Mouse (Mus musculus) thymus, postnatal 10 days (tissue): ENCODE data around the gene Htra2.

Source experiments
- DNase-seq, 2 experiments: peaks; one replicate each; pipeline ENCODE4 v3.0.0; 2021; ENCODE audit warnings: low spot score in 2 of 2

The Htra2 gene

GRCm38 (mm10) chr6:83004872-83005271 is 50.2 kb downstream of the Htra2 start:
- DNase-seq: no peak

GRCm38 (mm10) chr6:83004309-83004708 is 50.8 kb downstream of the Htra2 start:
- no peak for DNase-seq

- no peak for DNase-seq
Observed at GRCm38 (mm10) chr6:83003850-83004249, 51.2 kb downstream of the Htra2 start.

GRCm38 (mm10) chr6:83003082-83003481 is 52.0 kb downstream of the Htra2 start:
- DNase-seq: no peak
